Mouse (Mus musculus) intestine, embryonic 16.5 days (tissue): ENCODE data around the gene Fibp. TPM values are rescaled to one million over a fixed set of nuclear protein-coding genes. Genes with fewer than 3 reads are reported as not detected.

Experiments used
- ATAC-seq: fragments of 200-750 bp; cut with Nextera tagmentation; 2 replicates; pipeline ENCODE4 v1.8.0; 2017; ENCODE audit warnings: moderate TSS enrichment, moderate library complexity
- H3K27ac ChIP-seq: fragments of 300-500 bp; sonication (generic); 2 replicates; pipeline ENCODE4 v1.5.1; 2014; ENCODE audit warnings: mild to moderate bottlenecking, low read length
- H3K27me3 ChIP-seq: fragments of 300-500 bp; sonication (generic); replicated peaks from 2 replicates; pipeline ENCODE4 v1.6.1; 2014; ENCODE audit warnings: low read length, control low read depth, mixed read lengths; ENCODE audit not compliant: control insufficient read depth, insufficient read depth
- H3K36me3 ChIP-seq: fragments of 300-500 bp; sonication (generic); 2 replicates; pipeline ENCODE4 v1.6.1; 2014; ENCODE audit warnings: low read length, control low read depth; ENCODE audit not compliant: control insufficient read depth, insufficient read depth
- H3K4me1 ChIP-seq: fragments of 300-500 bp; sonication (generic); 2 replicates; pipeline ENCODE4 v1.6.1; 2014; ENCODE audit warnings: low read length, control low read depth, mixed read lengths; ENCODE audit not compliant: control insufficient read depth, insufficient read depth
- H3K4me2 ChIP-seq: fragments of 300-500 bp; sonication (generic); 2 replicates; pipeline ENCODE4 v1.6.1; 2014; ENCODE audit warnings: low read depth, low read length, control low read depth
- H3K4me3 ChIP-seq: fragments of 300-500 bp; sonication (generic); 2 replicates; pipeline ENCODE4 v1.5.1; 2014; ENCODE audit warnings: mild to moderate bottlenecking, low read length
- H3K9ac ChIP-seq: fragments of 300-500 bp; sonication (generic); 2 replicates; pipeline ENCODE4 v1.6.1; 2014; ENCODE audit warnings: low read depth, low read length
- H3K9me3 ChIP-seq: fragments of 300-500 bp; sonication (generic); 2 replicates; pipeline ENCODE4 v1.6.1; 2016; ENCODE audit warnings: low read length, control low read depth; ENCODE audit not compliant: control insufficient read depth
- WGBS: fragments of 180-500 bp; shearing (Covaris S2); extraction: QIAGEN DNeasy Blood & Tissue Kit; methylation state at CpG from one replicate; pipeline ENCODE4 v1.1.7; 2014; 5-methylcytosine and 5-hydroxymethylcytosine counted together
- polyA plus RNA-seq: library from polyadenylated mRNA; unstranded; fragments of >200 nt; fragmentation: Nextera tagmentation; extraction: Ambion mirVana; gene quantifications from 2 replicates; pipeline ENCODE4 v1.2.1, GENCODE M21; 2015

Fibp gene
- polyA plus RNA-seq, 1 experiment from 2014 or later, result 102 TPM

- Histone ChIP-seq H3K9me3 (no peaks in the 10 kb centered on the region), H3K4me1 (0 out of 2 replicates have a peak, but pooled peaks cover 2% of the 10 kb centered on the region), H3K4me3 (no peak within 1 kb of the TSS), H3K9ac (no peak within 1 kb of the TSS), H3K27ac (no peak within 1 kb of the TSS), H3K36me3 (no peaks in the 10 kb centered on the region), H3K27me3 (no peaks in the 10 kb centered on the region), H3K4me2 (no peak within 1 kb of the TSS)
- no peak for ATAC-seq
- WGBS, result 52% methylated on average over 17 of the region's 17 CpGs
These were observed 43.3 kb downstream of the Fibp start, which contains the start of gene 1700020D05Rik for GRCm38 (mm10) chr19:5503687-5504086. TSS of gene 1700020D05Rik (minus strand) at chr19:5503787.

DNA sequence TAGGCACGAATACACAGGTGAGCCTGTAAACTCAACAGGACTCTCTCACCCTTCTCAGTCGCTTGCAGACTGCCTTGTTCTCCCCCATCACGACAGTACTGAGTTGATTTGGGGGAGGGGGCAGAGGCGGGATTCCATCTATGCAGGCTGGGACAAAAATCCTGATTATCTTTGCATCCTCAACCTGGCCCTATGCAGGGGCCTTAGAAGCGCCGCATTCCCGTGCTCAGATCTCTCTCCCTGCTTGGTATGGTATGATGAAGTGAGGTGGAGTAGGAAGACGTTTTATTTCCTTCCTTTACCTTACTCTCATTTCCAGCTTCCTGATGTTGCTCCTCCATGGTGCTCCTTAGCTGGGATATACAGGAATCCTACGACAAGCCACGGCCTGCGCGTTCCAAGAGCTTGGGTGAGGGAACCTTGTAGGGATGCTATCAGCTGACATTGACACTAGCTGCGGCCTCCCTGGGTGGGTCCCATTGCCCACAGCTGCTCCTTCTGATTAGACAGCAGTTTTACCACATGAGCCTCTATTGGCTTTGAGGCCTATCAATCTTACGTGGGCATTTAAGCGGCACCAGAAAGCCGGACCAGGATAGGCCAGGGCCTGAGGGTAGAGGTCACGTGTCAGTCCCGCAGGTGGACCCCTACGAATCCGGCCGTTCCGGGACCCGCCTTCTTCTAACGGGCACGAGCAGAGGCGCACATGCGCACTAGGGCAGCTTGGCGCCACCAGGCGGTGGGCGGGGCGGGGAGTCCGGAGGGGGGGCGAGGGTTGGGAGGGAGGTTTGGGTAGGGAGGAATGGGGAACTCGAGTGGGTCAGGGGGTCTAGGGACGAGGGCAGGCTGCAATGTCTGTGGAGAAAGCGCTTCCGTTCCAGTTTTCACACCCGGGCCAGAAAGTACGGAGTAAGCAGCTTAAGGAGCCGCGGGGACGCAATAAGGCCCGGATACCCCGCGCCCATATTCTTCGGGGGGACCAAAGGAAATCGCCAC, 49.9 kb downstream of the Fibp start, which contains the start of gene Snx32:
Gene Snx32 (minus strand): TSS at position 508 of the 996 bp plus-strand sequence.
- Histone ChIP-seq H3K27ac (peak within 1 kb of the TSS; percentile 48), H3K4me1 (peaks cover 18% of the 10 kb centered on the region), H3K36me3 (no peaks in the 10 kb centered on the region), H3K27me3 (no peaks in the 10 kb centered on the region), H3K4me2 (peak within 1 kb of the TSS; percentile 86), H3K4me3 (peak within 1 kb of the TSS; percentile 60), H3K9me3 (no peaks in the 10 kb centered on the region), H3K9ac (peak within 1 kb of the TSS; percentile 73)
- 4% methylated on average over 47 of the region's 47 CpGs for WGBS
- ATAC-seq, result peak; percentile 98

DNA sequence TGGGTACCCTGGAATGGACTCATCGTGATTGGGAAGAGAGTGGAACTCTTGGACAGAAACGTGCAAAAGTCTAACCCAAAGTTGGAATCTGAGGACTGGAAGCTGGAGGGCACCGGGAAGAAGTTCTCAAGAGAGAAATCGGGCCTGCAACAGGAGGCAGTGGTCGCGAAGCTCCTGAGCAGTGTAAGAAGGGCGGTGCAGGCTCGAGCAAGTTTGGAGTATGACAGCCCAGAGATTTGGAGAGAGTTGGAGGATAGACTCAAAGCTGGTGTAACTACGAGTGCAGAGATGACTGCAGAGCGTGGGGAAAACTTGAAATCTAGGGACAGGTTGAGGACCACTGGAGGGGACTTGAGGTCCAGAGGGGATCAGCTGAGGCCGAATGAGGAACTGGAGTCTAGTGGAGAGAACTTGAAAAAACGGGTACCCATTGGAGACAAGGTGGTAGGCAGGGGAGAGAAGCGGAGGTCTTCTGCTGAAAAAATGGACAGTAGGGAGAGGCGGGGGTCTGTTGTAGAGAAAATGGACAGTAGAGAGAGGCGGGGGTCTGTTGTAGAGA, 50.7 kb downstream of the Fibp start:
- Histone ChIP-seq H3K9ac (peak overlapping the region; percentile 73), H3K4me1 (peaks cover 21% of the 10 kb centered on the region), H3K4me2 (peak overlapping the region; percentile 86), H3K9me3 (no peaks in the 10 kb centered on the region), H3K4me3 (peak overlapping the region; percentile 60), H3K36me3 (no peaks in the 10 kb centered on the region), H3K27ac (peak overlapping the region; percentile 48), H3K27me3 (no peaks in the 10 kb centered on the region)
- 0 out of 2 replicates have a peak, but pooled peaks have one; percentile 1 for ATAC-seq
- WGBS, result 50% methylated on average over 15 of the region's 15 CpGs

DNA sequence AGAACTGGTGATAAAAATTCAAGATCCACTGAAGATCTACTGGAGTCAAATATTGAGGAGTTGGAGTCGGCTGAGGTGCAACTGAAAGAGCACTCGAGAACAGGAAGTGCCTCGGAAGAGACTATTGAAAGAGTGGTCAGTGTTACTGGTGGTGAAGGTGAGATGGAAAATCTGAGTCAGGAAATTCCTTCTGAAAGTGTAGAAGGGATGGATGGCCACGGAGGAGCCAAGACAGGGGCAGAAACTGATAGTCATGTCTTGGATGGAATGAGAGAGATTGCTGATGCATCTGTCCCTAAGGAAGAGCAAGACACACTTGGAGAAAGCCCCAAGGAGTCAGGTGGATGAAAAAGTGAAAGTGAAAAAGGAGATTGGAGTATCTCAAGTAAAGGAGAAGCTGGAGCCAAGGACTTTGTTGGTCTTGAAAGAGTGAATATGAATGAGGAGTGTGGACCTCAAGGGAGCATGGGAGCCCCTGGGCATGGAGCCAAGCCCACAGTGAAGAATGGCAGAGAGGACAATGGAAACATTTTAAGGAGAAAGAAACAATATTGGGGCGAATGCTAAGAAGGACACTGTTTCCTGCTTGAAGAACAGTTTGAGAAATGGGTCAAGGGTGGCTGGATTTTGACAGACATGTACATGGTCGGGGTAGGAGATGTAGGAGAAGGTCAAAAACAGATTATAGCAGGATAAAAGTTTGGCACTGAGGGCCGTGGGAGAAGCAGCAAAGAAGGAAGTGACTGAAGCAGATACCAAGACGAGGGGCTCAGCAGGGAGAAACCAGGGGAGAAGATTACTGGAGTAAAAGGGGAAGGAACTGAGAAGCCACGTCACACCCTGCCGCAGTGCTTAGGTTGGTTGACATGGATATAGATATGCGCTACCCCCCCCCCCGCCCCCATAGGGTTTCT, 51.9 kb downstream of the Fibp start:
- Histone ChIP-seq H3K36me3 (no peaks in the 10 kb centered on the region), H3K9me3 (no peaks in the 10 kb centered on the region), H3K4me1 (peaks cover 27% of the 10 kb centered on the region), H3K27ac (no peak overlapping the region), H3K27me3 (no peaks in the 10 kb centered on the region), H3K4me2 (no peak overlapping the region), H3K9ac (no peak overlapping the region), H3K4me3 (no peak overlapping the region)
- no peak for ATAC-seq
- 78% methylated on average over 12 of the region's 12 CpGs for WGBS

- no peak for ATAC-seq
- Histone ChIP-seq H3K9me3 (no peaks in the 10 kb centered on the region), H3K27ac (no peak overlapping the region), H3K9ac (no peak overlapping the region), H3K36me3 (no peaks in the 10 kb centered on the region), H3K27me3 (no peaks in the 10 kb centered on the region), H3K4me3 (no peak overlapping the region), H3K4me1 (peaks cover 27% of the 10 kb centered on the region), H3K4me2 (no peak overlapping the region)
- 84% methylated on average over 3 of the region's 3 CpGs for WGBS
These were observed 52.6 kb downstream of the Fibp start for GRCm38 (mm10) chr19:5513005-5513349.

Other genes starting within 250 kb of the Fibp start
- 11.4 and 13.8 TPM in 2 replicates for gene Pacs1, start 187.5 kb upstream of the Fibp start, polyA plus RNA-seq
- gene Sf3b2, start 165.2 kb upstream of the Fibp start, polyA plus RNA-seq, result 265 and 280 TPM in 2 replicates
- gene Gal3st3, start 162.3 kb upstream of the Fibp start, polyA plus RNA-seq, result 1.5 and 1.9 TPM in 2 replicates
- gene Catsper1, start 124.9 kb upstream of the Fibp start, polyA plus RNA-seq, result not detected in 2 replicates
- 33.1 and 50.6 TPM in 2 replicates for gene Cst6, start 111.0 kb upstream of the Fibp start, polyA plus RNA-seq
- 60.1 and 62.7 TPM in 2 replicates for gene Eif1ad, start 93.9 kb upstream of the Fibp start, polyA plus RNA-seq
- gene Banf1, start 93.4 kb upstream of the Fibp start, polyA plus RNA-seq, result 421 and 489 TPM in 2 replicates
- gene Sart1, start 71.9 kb upstream of the Fibp start, polyA plus RNA-seq, result 60.2 and 65.6 TPM in 2 replicates
- gene Tsga10ip, start 58.1 kb upstream of the Fibp start, polyA plus RNA-seq, result 5.9 and 6.3 TPM in 2 replicates
- gene Drap1, start 35.6 kb upstream of the Fibp start, polyA plus RNA-seq, result 175 and 180 TPM in 2 replicates
- 10.2 and 16.8 TPM in 2 replicates for gene AI837181, start 35.5 kb upstream of the Fibp start, polyA plus RNA-seq
- not detected in 2 replicates for gene Fosl1, start 13.1 kb upstream of the Fibp start, polyA plus RNA-seq
- 5.0 and 5.4 TPM in 2 replicates for gene Ccdc85b, start 2.7 kb upstream of the Fibp start, polyA plus RNA-seq
- 1.7 and 2.8 TPM in 2 replicates for gene Ctsw, start 7.9 kb downstream of the Fibp start, polyA plus RNA-seq
- 106 and 112 TPM in 2 replicates for gene Efemp2, start 13.3 kb downstream of the Fibp start, polyA plus RNA-seq
- 32.7 and 36.5 TPM in 2 replicates for gene Mus81, start 27.8 kb downstream of the Fibp start, polyA plus RNA-seq
- 2,274 and 2,378 TPM in 2 replicates for gene Cfl1, start 29.8 kb downstream of the Fibp start, polyA plus RNA-seq
- not detected in 2 replicates for gene 1700020D05Rik, start 43.2 kb downstream of the Fibp start, polyA plus RNA-seq
- 6.9 and 7.4 TPM in 2 replicates for gene Snx32, start 49.9 kb downstream of the Fibp start, polyA plus RNA-seq
- gene Ovol1, start 100.0 kb downstream of the Fibp start, polyA plus RNA-seq, result 24.4 and 25.6 TPM in 2 replicates
- 10.3 and 10.8 TPM in 2 replicates for gene Ap5b1, start 107.4 kb downstream of the Fibp start, polyA plus RNA-seq
- gene Rnaseh2c, start 141.3 kb downstream of the Fibp start, polyA plus RNA-seq, result 111 and 131 TPM in 2 replicates
- 40.2 and 40.9 TPM in 2 replicates for gene Kat5, start 149.6 kb downstream of the Fibp start, polyA plus RNA-seq
- 43.2 and 43.9 TPM in 2 replicates for gene Rela, start 176.9 kb downstream of the Fibp start, polyA plus RNA-seq
- 15.8 and 20.8 TPM in 2 replicates for gene Sipa1, start 203.1 kb downstream of the Fibp start, polyA plus RNA-seq
- gene Map3k11, start 228.1 kb downstream of the Fibp start, polyA plus RNA-seq, result 28.7 and 33.7 TPM in 2 replicates
- 15.1 and 16.8 TPM in 2 replicates for gene Pcnx3, start 228.3 kb downstream of the Fibp start, polyA plus RNA-seq
- gene Kcnk7, start 243.8 kb downstream of the Fibp start, polyA plus RNA-seq, result 0.13 and 0.34 TPM in 2 replicates